Mouse (Mus musculus): ENCODE measurements at regions not wholly inside any gene's neighbourhood (a gene's known extent, or its start where the extent isn't known, plus 50 kb on each side); places are given as distances from the start of the nearest gene placed in this dataset.
A peak's percentile ranks its signal among the peaks of the same experiment; 100 is the strongest.
"Not testable (repeated sequence)": the region's sequence is repeated elsewhere in the genome, so short reads cannot be mapped to it uniquely, and the experiment has no call there.

DNA sequence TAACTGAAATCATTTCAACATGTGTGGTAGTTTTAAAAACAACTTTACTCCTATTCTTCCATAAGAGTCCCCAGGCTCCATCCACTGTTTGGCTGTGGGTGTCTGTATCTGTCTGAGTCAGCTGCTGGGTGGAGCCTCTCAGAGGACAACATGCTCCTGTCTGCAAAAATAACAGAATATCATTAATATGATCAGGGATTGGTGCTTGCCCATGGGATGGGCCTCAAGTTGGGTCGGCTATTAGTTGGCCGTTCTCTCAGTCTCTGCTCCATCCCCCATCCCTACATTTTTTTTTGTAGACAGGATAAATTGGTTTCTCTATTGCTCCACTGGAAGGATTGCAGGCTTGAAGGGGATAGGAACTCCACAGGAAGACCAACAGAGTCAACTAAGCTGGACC, 108.5 kb upstream of the Fgf16 start:
- not testable (repeated sequence) for DNase-seq

- DNase-seq = no peak
Measured at GRCm38 (mm10) chrX:105670531-105670930, 93.5 kb upstream of the Fgf16 start.

DNA sequence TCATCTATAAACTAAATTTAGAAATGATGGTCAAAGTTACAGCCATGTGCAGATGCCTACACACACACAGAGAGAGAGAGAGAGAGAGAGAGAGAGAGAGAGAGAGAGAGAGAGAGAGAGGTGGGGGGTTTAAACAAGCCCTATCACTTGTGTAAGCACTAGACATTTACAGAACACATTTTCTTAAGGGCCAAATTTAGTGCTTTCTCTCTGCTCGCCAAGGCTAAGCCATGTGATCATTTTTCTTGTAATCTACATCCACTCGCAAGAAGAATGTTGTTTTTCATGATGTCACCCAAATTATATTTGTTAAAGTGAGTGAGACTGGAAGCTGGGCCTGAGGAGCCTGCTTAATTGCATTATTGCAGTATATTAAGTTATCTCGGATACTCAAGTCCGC, 92.8 kb upstream of the Fgf16 start:
- no peak for DNase-seq

DNA sequence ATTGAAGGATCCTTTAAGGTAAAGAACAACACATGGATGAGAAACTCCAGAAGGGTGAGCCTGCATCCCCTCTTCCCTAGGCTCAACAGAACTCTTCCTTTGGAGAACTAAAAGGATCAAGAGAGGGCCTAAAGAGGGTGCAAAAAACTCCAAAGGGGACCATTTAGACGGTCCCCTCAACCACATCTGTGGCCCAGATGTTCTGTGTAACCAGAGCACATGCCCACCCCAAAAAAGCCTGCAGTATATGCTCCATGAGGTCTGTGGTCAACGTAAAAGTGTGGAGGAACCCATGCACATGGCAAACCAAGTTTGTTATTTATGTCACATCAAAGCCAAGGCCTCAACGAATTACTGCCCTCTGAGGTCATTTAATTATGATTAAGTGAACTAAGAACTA, 89.2 kb upstream of the Fgf16 start:
- DNase-seq = no peak

DNA sequence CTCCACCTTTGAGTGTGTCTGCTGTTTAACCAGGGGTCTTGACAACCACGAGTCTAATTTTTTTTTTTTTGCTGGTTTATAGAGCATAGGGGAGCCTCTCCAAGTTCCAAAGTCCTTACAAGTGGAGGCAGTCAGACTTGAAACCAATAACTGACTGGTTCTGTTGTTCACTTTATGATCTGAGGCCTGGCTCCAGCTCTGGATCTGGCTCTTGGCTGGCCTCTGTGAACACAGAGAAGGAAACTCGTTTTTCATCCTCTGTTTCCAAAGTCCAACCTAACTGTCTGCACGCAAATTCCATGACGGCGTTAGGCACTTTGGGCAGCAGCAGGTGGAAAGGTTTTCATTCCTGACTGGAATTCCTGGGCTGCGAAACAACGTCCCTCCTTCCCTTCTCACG, 80.4 kb upstream of the Fgf16 start:
- no peak for DNase-seq

GRCm38 (mm10) chrX:105684433-105684832, 79.6 kb upstream of the Fgf16 start:
- DNase-seq = peak; percentile 12

DNA sequence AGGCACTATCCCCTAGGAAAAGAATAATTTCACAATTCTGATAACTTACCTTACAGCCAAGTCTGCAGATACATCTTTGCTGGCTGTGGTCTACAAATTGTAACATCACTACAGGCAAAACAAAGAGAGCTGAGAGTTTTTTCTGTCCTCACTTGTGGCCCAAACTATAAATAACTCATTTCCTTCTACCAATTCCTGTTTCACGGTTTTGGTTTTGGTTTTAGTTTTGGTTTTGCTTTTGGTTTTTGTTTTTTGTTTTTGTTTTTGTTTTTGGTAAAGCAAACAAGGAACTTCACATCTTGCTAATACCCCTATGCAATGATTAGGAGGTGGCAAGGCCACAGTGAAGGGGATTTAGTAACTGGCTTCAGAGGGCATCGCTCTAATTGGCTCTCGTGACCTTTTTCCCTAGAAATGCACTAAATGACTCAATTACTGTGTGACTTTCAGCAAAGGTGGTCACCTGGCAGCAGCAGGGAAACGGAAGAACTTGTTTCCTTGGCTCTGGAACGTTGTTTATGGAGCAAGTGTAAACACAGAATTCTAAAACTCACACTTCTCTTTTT, 53.3 kb upstream of the Fgf16 start:
- no peak for DNase-seq
